Mouse (Mus musculus) CH12.LX (cell line): Measurements from ENCODE around the gene Gm853. TPM values are rescaled to one million over a fixed set of nuclear protein-coding genes. Genes with fewer than 3 reads are reported as not detected.

Source experiments
- DNase-seq: peaks from one replicate; pipeline ENCODE4 v3.0.0-alpha.2; 2013; ENCODE audit errors: extremely low read depth
- H3K27ac ChIP-seq: 2 replicates; pipeline ENCODE4 v1.5.1; 2012; ENCODE audit warnings: low read depth, mild to moderate bottlenecking, control low read depth, moderate library complexity; ENCODE audit not compliant: insufficient read depth
- H3K27me3 ChIP-seq: replicated peaks from 2 replicates; pipeline ENCODE3; 2012; ENCODE audit warnings: inconsistent platforms
- H3K36me3 ChIP-seq, 2 experiments: replicated peaks in 1 of 2; 2 replicates each; pipeline versions ENCODE3 to v1.6.1; 2012; ENCODE audit warnings: inconsistent platforms in 1 of 2, low read length in 1 of 2, mild to moderate bottlenecking in 1 of 2, mixed read lengths in 1 of 2, moderate library complexity in 1 of 2; ENCODE audit not compliant: control insufficient read depth in 1 of 2, insufficient read depth in 1 of 2
- H3K4me1 ChIP-seq, 2 experiments: 2 replicates each; pipeline ENCODE4 v1.6.1; 2012; ENCODE audit warnings: inconsistent platforms in 1 of 2, moderate library complexity in 1 of 2; ENCODE audit not compliant: insufficient read depth in 2 of 2, control insufficient read depth in 1 of 2
- H3K4me2 ChIP-seq: 2 replicates; pipeline ENCODE4 v1.6.1; 2012; ENCODE audit warnings: low read depth, mild to moderate bottlenecking, control low read depth; ENCODE audit not compliant: poor library complexity, insufficient read depth, severe bottlenecking
- H3K4me3 ChIP-seq, 3 experiments: fragments of 150-350 bp in 1 of 3; sonication (generic) in 1 of 3; replicated peaks in 1 of 3; 2 replicates each; pipeline versions ENCODE3 to v1.5.1; 2011 to 2012; ENCODE audit warnings: low read depth in 2 of 3, low read length in 2 of 3, mild to moderate bottlenecking in 2 of 3, moderate library complexity in 2 of 3, control low read depth in 1 of 3, improper control_type of control experiment in 1 of 3, inconsistent platforms in 1 of 3, mixed read lengths in 1 of 3; ENCODE audit not compliant: poor library complexity in 1 of 3
- H3K79me2 ChIP-seq: replicated peaks from 2 replicates; pipeline ENCODE4 v1.6.1; 2012; ENCODE audit warnings: mild to moderate bottlenecking, moderate library complexity; ENCODE audit not compliant: control insufficient read depth, poor library complexity, insufficient read depth, severe bottlenecking; ENCODE audit errors: extremely low read depth
- H3K9ac ChIP-seq: 2 replicates; pipeline ENCODE4 v1.6.1; 2012; ENCODE audit warnings: low read depth, mild to moderate bottlenecking, control low read depth, moderate library complexity; ENCODE audit not compliant: insufficient read depth
- H3K9me3 ChIP-seq: replicated peaks from 2 replicates; pipeline ENCODE3; 2012; ENCODE audit warnings: low read length, inconsistent platforms, mixed read lengths
- CHD2 ChIP-seq: IDR thresholded peaks from 2 replicates; pipeline ENCODE4 v1.6.1; 2011; ENCODE audit warnings: low read length, improper control_type of control experiment
- CTCF ChIP-seq, 2 experiments: IDR thresholded peaks in 1 of 2; conservative IDR thresholded peaks in 1 of 2; 2 replicates each; pipeline ENCODE4 v1.5.1; 2011 to 2012; ENCODE audit warnings: low read depth in 2 of 2, low read length in 2 of 2, improper control_type of control experiment in 1 of 2, inconsistent platforms in 1 of 2, mild to moderate bottlenecking in 1 of 2, moderate library complexity in 1 of 2
- E2F4 ChIP-seq: IDR thresholded peaks from 2 replicates; pipeline ENCODE4 v1.6.1; 2011; ENCODE audit warnings: low read depth, low read length, improper control_type of control experiment; ENCODE audit not compliant: insufficient replicate concordance
- ETS1 ChIP-seq: conservative IDR thresholded peaks from 2 replicates; pipeline ENCODE4 v1.6.1; 2012; ENCODE audit warnings: low read depth, mild to moderate bottlenecking, inconsistent platforms, low read length, improper control_type of control experiment, moderate library complexity
- HCFC1 ChIP-seq: IDR thresholded peaks from 2 replicates; pipeline ENCODE4 v1.6.1; 2012; ENCODE audit warnings: low read depth, mild to moderate bottlenecking, inconsistent platforms, low read length, improper control_type of control experiment
- JUN ChIP-seq: IDR thresholded peaks from 2 replicates; pipeline ENCODE4 v1.6.1; 2011; ENCODE audit warnings: low read depth, mild to moderate bottlenecking, low read length, improper control_type of control experiment, moderate library complexity; ENCODE audit not compliant: insufficient read depth
- JUND ChIP-seq: conservative IDR thresholded peaks from 2 replicates; pipeline ENCODE4 v1.6.1; 2011; ENCODE audit warnings: low read depth, low read length, improper control_type of control experiment
- KAT2A ChIP-seq: IDR thresholded peaks from 2 replicates; pipeline ENCODE4 v1.6.1; 2012; ENCODE audit warnings: low read length, improper control_type of control experiment, inconsistent platforms; ENCODE audit not compliant: insufficient replicate concordance
- MAFK ChIP-seq: IDR thresholded peaks from 2 replicates; pipeline ENCODE4 v1.6.1; 2011; ENCODE audit warnings: low read length, improper control_type of control experiment; ENCODE audit not compliant: insufficient replicate concordance
- MAX ChIP-seq: IDR thresholded peaks from 2 replicates; pipeline ENCODE4 v1.6.1; 2011; ENCODE audit warnings: low read length, improper control_type of control experiment
- MAZ ChIP-seq: IDR thresholded peaks from 2 replicates; pipeline ENCODE4 v1.6.1; 2012; ENCODE audit warnings: low read depth, mild to moderate bottlenecking, inconsistent platforms, low read length, improper control_type of control experiment, moderate library complexity
- MEF2A ChIP-seq: IDR thresholded peaks from 2 replicates; pipeline ENCODE4 v1.6.1; 2014; ENCODE audit warnings: low read depth, mild to moderate bottlenecking, inconsistent platforms, low read length, improper control_type of control experiment, borderline replicate concordance
- MXI1 ChIP-seq: IDR thresholded peaks from 2 replicates; pipeline ENCODE4 v1.6.1; 2011; ENCODE audit warnings: mild to moderate bottlenecking, low read depth, low read length, improper control_type of control experiment
- MYC ChIP-seq: IDR thresholded peaks from 2 replicates; pipeline ENCODE4 v1.6.1; 2011; ENCODE audit warnings: low read depth, mild to moderate bottlenecking, improper control_type of control experiment, low read length
- NELFE ChIP-seq: IDR thresholded peaks from 2 replicates; pipeline ENCODE4 v1.6.1; 2011; ENCODE audit warnings: low read depth, low read length, improper control_type of control experiment
- POLR2A ChIP-seq: IDR thresholded peaks from 2 replicates; pipeline ENCODE4 v1.6.1; 2011; ENCODE audit warnings: low read depth, mild to moderate bottlenecking, improper control_type of control experiment, low read length
- RAD21 ChIP-seq: IDR thresholded peaks from 2 replicates; pipeline ENCODE4 v1.6.1; 2011; ENCODE audit warnings: low read depth, mild to moderate bottlenecking, low read length, improper control_type of control experiment, moderate library complexity
- SMC3 ChIP-seq: IDR thresholded peaks from 2 replicates; pipeline ENCODE4 v1.6.1; 2011; ENCODE audit warnings: low read depth, low read length, improper control_type of control experiment
- TCF12 ChIP-seq: IDR thresholded peaks from 2 replicates; pipeline ENCODE4 v1.6.1; 2014; ENCODE audit warnings: low read depth, mild to moderate bottlenecking, inconsistent platforms, low read length, improper control_type of control experiment
- UBTF ChIP-seq: IDR thresholded peaks from 2 replicates; pipeline ENCODE4 v1.6.1; 2012; ENCODE audit warnings: low read depth, mild to moderate bottlenecking, inconsistent platforms, low read length, improper control_type of control experiment, moderate library complexity
- USF2 ChIP-seq: conservative IDR thresholded peaks from 2 replicates; pipeline ENCODE4 v1.6.1; 2011; ENCODE audit warnings: low read depth, low read length, improper control_type of control experiment
- ZC3H11A ChIP-seq: IDR thresholded peaks from 2 replicates; pipeline ENCODE4 v1.6.1; 2012; ENCODE audit warnings: low read depth, mild to moderate bottlenecking, inconsistent platforms, low read length, improper control_type of control experiment
- ZKSCAN1 ChIP-seq: IDR thresholded peaks from 2 replicates; pipeline ENCODE4 v1.6.1; 2012; ENCODE audit warnings: low read depth, inconsistent platforms, low read length, improper control_type of control experiment, borderline replicate concordance
- ZNF384 ChIP-seq: IDR thresholded peaks from 2 replicates; pipeline ENCODE4 v1.6.1; 2012; ENCODE audit warnings: low read depth, low read length, improper control_type of control experiment, inconsistent platforms
- dilution Hi-C: fragments of 300-500 bp; cut with MboI; formaldehyde crosslinking; loops from 2 replicates; pipeline ENCODE4 v1.14.3; 2020; ENCODE audit warnings: low sequenced_read_pairs; ENCODE audit not compliant: extremely low pct_unique_long_range_greater_than_20kb, extremely low pct_ligation_motif_present
- in situ Hi-C: fragments of 300-500 bp; cut with MboI; formaldehyde crosslinking; loops from 3 replicates; pipeline ENCODE4 v1.14.3; 2019; ENCODE audit warnings: low sequenced_read_pairs, low pct_ligation_motif_present, low pct_unique_long_range_greater_than_20kb, mixed read lengths
- polyA plus RNA-seq: library from polyadenylated mRNA; unstranded; fragments of >175 nt; gene quantifications from 2 replicates; pipeline ENCODE4 v1.2.1, GENCODE M21; 2012; ENCODE audit warnings: low read depth; ENCODE audit not compliant: insufficient read length
- total RNA-seq, 2 experiments: library from RNA; depleted of rRNA; stranded (reverse); fragments of 300-350 nt in 1 of 2; fragments of >200 nt in 1 of 2; gene quantifications; 2 replicates each; pipeline ENCODE4 v1.2.3; 2012 to 2014

The Gm853 gene
- total and polyA plus RNA-seq, 3 experiments: not detected

DNA sequence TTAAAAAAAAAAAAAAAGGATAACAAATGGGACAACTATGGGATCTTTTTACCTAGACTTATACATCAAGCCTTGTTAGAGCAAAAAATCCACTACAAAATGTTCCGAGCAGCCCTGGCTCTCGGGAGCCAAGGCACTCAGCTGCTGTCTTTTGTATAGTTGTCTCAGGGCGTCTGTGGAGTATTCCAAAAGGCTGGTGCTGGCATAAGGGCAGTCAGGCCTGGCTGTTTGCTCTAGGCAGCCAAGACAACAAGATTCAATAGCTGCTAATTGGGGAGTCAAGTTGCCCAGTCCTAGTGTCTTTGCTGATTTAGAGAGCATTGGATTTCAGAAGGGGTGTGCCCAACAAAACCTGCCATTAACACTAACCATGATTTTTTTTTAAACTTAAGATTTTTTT lies 26.4 kb upstream of the Gm853 start:
- H3K27ac ChIP-seq: no peak overlapping the region
- no peaks in the 10 kb centered on the region for H3K36me3 ChIP-seq
- TF ChIP-seq ZC3H11A (no peak), USF2 (no peak), HCFC1 (no peak), MXI1 (no peak), CTCF (conservative IDR thresholded peaks at IDR 0.05 in 1 of 2, IDR thresholded peaks at IDR 0.05 in 1 of 2; ENCODE audit: low read depth in 2 of 2, low read length in 2 of 2) (no peak), MAX (no peak), POLR2A (no peak), KAT2A (no peak), JUND (no peak), MEF2A (no peak), ZKSCAN1 (no peak)
- TF ChIP-seq, all 38 proteins: peak for 0
- in situ Hi-C loops (no loop called here), dilution Hi-C loops (no loop called here)
- Histone ChIP-seq H3K9ac (no peak overlapping the region), H3K4me2 (no peak overlapping the region), H3K9me3 (no peaks in the 10 kb centered on the region), H3K79me2 (no peaks in the 10 kb centered on the region), H3K4me3 (no peak overlapping the region), H3K27me3 (peaks cover 42% of the 10 kb centered on the region), H3K4me1 (peaks cover 10 to 23% of the 10 kb centered on the region in 2 experiments)
- no peak for DNase-seq

DNA sequence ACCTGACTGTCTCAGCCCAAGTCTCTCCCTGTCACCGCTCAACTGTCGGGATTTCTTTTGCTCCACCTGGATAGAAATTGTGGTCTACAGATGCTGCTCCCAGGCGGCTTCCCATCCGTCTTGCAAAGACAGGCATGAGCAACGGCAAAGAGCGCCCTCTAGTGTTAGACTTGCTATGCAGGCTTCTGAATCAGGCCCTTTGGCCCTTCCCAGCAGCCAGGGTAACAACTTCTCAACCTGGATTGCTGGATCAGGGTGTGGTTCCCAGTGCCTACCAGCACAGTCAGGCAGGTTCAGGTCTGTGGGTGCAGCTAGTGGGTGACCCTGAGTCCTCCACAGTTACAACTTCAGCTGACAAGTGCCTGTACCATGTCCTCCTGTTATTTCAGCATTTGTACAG lies 23.9 kb upstream of the Gm853 start:
- no peak overlapping the region for H3K9ac ChIP-seq
- no peak overlapping the region for H3K27ac ChIP-seq
- no peak overlapping the region for H3K4me3 ChIP-seq
- H3K79me2 ChIP-seq: no peaks in the 10 kb centered on the region
- TF ChIP-seq JUN (no peak), ZNF384 (no peak), E2F4 (no peak), CHD2 (no peak), MAZ (no peak), POLR2A (no peak), MAFK (no peak), ETS1 (no peak), KAT2A (no peak), RAD21 (peak; percentile 63), TCF12 (no peak), SMC3 (peak; percentile 70), UBTF (no peak), CTCF (conservative IDR thresholded peaks at IDR 0.05 in 1 of 2, IDR thresholded peaks at IDR 0.05 in 1 of 2; ENCODE audit: low read depth in 2 of 2, low read length in 2 of 2) (peak; percentile 81 to 85), NELFE (peak; percentile 20; the same call in 1 of the 2 replicates), ZC3H11A (no peak), MYC (no peak)
- TF ChIP-seq, all 38 proteins: peak for 4
- dilution Hi-C loops (no loop called here), in situ Hi-C loops (no loop called here)
- H3K4me2 ChIP-seq: no peak overlapping the region
- DNase-seq: peak; percentile 68
- H3K4me1 ChIP-seq: peaks cover 0 to 5% of the 10 kb centered on the region in 2 experiments; a peak in 2 of 4 replicates
- peaks cover 42% of the 10 kb centered on the region for H3K27me3 ChIP-seq
- no peaks in the 10 kb centered on the region for H3K9me3 ChIP-seq
- H3K36me3 ChIP-seq: no peaks in the 10 kb centered on the region
